Comparison of ENCODE assay signal across 8 mouse cellular contexts in the genomic region with DNA sequence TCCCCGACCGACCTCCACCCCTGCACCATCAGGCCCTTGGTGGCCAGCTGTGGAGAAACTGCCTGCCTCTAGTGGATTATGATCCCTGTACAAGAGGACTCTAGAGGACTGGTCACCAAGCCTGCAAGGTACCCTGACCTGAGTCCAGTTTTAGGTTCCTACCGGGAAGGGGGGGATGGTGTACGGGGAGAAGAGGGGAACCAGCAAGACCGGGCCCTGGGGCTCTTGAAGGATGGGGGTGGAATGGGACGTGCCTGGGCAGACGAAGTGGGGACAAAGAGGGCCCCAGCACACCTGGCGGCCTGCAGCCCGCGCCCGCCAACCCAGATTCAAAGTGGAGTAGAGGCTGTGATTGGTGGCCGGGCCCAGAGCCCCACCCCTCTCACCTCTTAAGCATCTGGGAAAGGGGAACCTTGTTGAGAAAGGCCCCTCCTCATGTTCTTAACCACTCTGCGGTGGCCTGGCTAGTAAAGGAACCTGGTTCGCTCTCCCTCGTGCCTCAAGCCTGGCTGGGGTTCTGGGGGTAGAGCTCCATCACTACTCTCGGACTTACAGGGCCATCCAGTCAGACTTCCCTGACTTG. TPM values are rescaled to one million over a fixed set of nuclear protein-coding genes. Genes with fewer than 3 reads are reported as not detected.
A peak's percentile ranks its signal among the peaks of the same experiment; 100 is the strongest.
DNase-seq lines count a peak whose midpoint lies in the region; ATAC-seq and TF ChIP-seq lines count a peak whose summit lies in the region.

No protein-coding gene starts in this region.

- 6% methylated on average over 16 of the region's 16 CpGs for WGBS in embryonic facial prominence, embryonic 10.5 days
- WGBS in hindbrain, postnatal 0 days, result 24% methylated on average over 16 of the region's 16 CpGs
- 18% methylated on average over 16 of the region's 16 CpGs for WGBS in lung, embryonic 16.5 days

- H3K27me3 ChIP-seq in embryonic facial prominence, embryonic 10.5 days (replicated peaks; ENCODE audit: low read depth, poor library complexity, severe bottlenecking), result no peaks in the 10 kb centered on the region
- no peaks in the 10 kb centered on the region for H3K27me3 ChIP-seq in hindbrain, postnatal 0 days (ENCODE audit: insufficient read depth, low read length)
- no peaks in the 10 kb centered on the region for H3K27me3 ChIP-seq in lung, embryonic 16.5 days (ENCODE audit: control insufficient read depth, insufficient read depth, low read depth, low read length)

- H3K9ac ChIP-seq in hindbrain, postnatal 0 days (replicated peaks; ENCODE audit: low read length), result peak overlapping the region; percentile 71
- H3K9ac ChIP-seq in lung, embryonic 16.5 days (ENCODE audit: low read length), result peak overlapping the region; percentile 64

- ATAC-seq in hindbrain, postnatal 0 days, result no peak
- peak; percentile 43 for ATAC-seq in lung, embryonic 16.5 days (ENCODE audit: low read depth)
- no peak for ATAC-seq in erythroid progenitor cell, adult 5-6 weeks (replicated peaks; ENCODE audit: low FRiP score, poor library complexity, severe bottlenecking)

- peaks cover 75% of the 10 kb centered on the region for H3K4me1 ChIP-seq in embryonic facial prominence, embryonic 10.5 days
- H3K4me1 ChIP-seq in hindbrain, postnatal 0 days (ENCODE audit: insufficient read depth, low read length), result peaks cover 20% of the 10 kb centered on the region
- H3K4me1 ChIP-seq in lung, embryonic 16.5 days (replicated peaks; ENCODE audit: control insufficient read depth, insufficient read depth, low read length), result peaks cover 62% of the 10 kb centered on the region

- H3K9me3 ChIP-seq in embryonic facial prominence, embryonic 10.5 days, result no peaks in the 10 kb centered on the region
- H3K9me3 ChIP-seq in hindbrain, postnatal 0 days (ENCODE audit: low read length), result no peaks in the 10 kb centered on the region
- H3K9me3 ChIP-seq in lung, embryonic 16.5 days (ENCODE audit: control insufficient read depth, low read length), result no peaks in the 10 kb centered on the region

- peak overlapping the region; percentile 61 for H3K4me3 ChIP-seq in layer of hippocampus, adult 2 months
- H3K4me3 ChIP-seq in embryonic facial prominence, embryonic 10.5 days, result peak overlapping the region; percentile 59
- H3K4me3 ChIP-seq in hindbrain, postnatal 0 days (ENCODE audit: low read length), result peak overlapping the region; percentile 38
- H3K4me3 ChIP-seq in lung, embryonic 16.5 days (ENCODE audit: low read length), result peak overlapping the region; percentile 36

- TF ChIP-seq CTCF in layer of hippocampus, adult 2 months (conservative IDR thresholded peaks at IDR 0.05), result no peak
- TF ChIP-seq CTCF in hindbrain, postnatal 0 days (IDR thresholded peaks at IDR 0.05; ENCODE audit: low read depth), result no peak

- peak overlapping the region; percentile 62 for H3K4me2 ChIP-seq in hindbrain, postnatal 0 days (ENCODE audit: low read depth, low read length)
- H3K4me2 ChIP-seq in lung, embryonic 16.5 days (ENCODE audit: low read depth, low read length), result peak overlapping the region; percentile 81

- no peak for DNase-seq in layer of hippocampus, adult 2 months (ENCODE audit: low spot score in 2 of 2)
- no peak for DNase-seq in layer of hippocampus, adult 11-12 months (ENCODE audit: low spot score)
- peak; percentile 90 for DNase-seq in embryonic facial prominence, embryonic 10.5 days (ENCODE audit: low spot score)
- peak; percentile 22 for DNase-seq in hindbrain, postnatal 0 days (ENCODE audit: low spot score)
- DNase-seq in retina, embryonic 14.5 days (ENCODE audit: low spot score), result peak; percentile 61
- DNase-seq in adrenal gland, postnatal 36 days, result no peak

- H3K36me3 ChIP-seq in embryonic facial prominence, embryonic 10.5 days (replicated peaks), result no peaks in the 10 kb centered on the region
- H3K36me3 ChIP-seq in hindbrain, postnatal 0 days (ENCODE audit: insufficient read depth, low read length), result no peaks in the 10 kb centered on the region
- H3K36me3 ChIP-seq in lung, embryonic 16.5 days (ENCODE audit: control insufficient read depth, insufficient read depth, low read length), result no peaks in the 10 kb centered on the region

- H3K27ac ChIP-seq in layer of hippocampus, adult 2 months, result peak overlapping the region; percentile 99
- H3K27ac ChIP-seq in embryonic facial prominence, embryonic 10.5 days (replicated peaks), result peak overlapping the region; percentile 99
- peak overlapping the region; percentile 87 for H3K27ac ChIP-seq in hindbrain, postnatal 0 days
- peak overlapping the region; percentile 95 for H3K27ac ChIP-seq in lung, embryonic 16.5 days (ENCODE audit: low read length)

RNA-seq across cellular contexts. Expression of a gene that starts 23.3 kb away (rescaled TPM):
- 100 to 1,000 TPM; 478 to 491 TPM for total RNA-seq in layer of hippocampus, adult 2 months (2021)
- 3,352 and 3,592 TPM in 2 replicates for polyA plus RNA-seq in embryonic facial prominence, embryonic 10.5 days (2016; fragmentation: Nextera tagmentation; extraction: Ambion mirVana)
- 619 and 723 TPM in 2 replicates for total RNA-seq in hindbrain, postnatal 0 days (2014; rRNA removed)
- 1,399 and 1,474 TPM in 2 replicates for polyA plus RNA-seq in hindbrain, postnatal 0 days (2015; fragmentation: Nextera tagmentation; extraction: Ambion mirVana)
- polyA plus RNA-seq in lung, embryonic 16.5 days (2015; fragmentation: Nextera tagmentation; extraction: Ambion mirVana), result 2,358 and 2,609 TPM in 2 replicates
- total RNA-seq in erythroid progenitor cell, adult 5-6 weeks (2015; ENCODE audit: low replicate concordance), result 1,278 and 1,332 TPM in 2 replicates
- total RNA-seq in erythroid progenitor cell, adult 5-6 weeks (2017; ENCODE audit: low replicate concordance), result 1,012 and 1,167 TPM in 2 replicates
- total RNA-seq in adrenal gland, postnatal 36 days (2021), result 100 to 1,000 TPM; 546 to 552 TPM

Comparison
In these comparisons a context has a peak if more than half of its experiments do, and no peak if none do; other contexts are left out.
1. DNase-seq: peak in embryonic facial prominence, embryonic 10.5 days (single experiment), hindbrain, postnatal 0 days (single experiment) and retina, embryonic 14.5 days (single experiment); none in layer of hippocampus, adult 2 months (0 of 2), layer of hippocampus, adult 11-12 months (single experiment) and adrenal gland, postnatal 36 days (0 of 2).
2. Peak in every context shown above with its lines, with median percentiles within 50 percentile points of each other: H3K27ac ChIP-seq and H3K4me3 ChIP-seq.